Mouse (Mus musculus): Measurements from ENCODE around the gene Mrps14.

Mrps14 gene

GRCm38 (mm10) chr1:160227850-160228249, 32.8 kb downstream of the Mrps14 start:
- no peak for DNase-seq (ENCODE audit: low spot score)

DNA sequence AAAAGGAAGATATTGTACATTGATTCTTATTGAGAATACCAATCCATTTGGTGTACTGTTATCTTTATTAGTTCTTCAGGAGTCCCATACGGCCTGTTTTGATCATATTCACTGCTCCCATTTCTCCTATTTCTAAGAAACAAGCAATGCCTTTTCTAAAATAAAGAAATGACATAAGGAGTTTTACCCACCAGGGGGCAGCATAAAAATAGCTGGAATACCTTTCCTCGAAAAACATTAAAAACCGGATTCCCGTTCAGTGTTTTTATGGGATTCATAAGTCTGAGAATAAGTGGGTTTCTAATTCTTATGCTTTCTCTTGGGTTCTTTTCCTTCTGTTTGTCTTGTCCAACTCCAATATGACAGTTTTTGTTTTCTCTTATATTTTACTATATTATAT, 36.0 kb downstream of the Mrps14 start:
- no peak for DNase-seq (ENCODE audit: low spot score)

- DNase-seq (ENCODE audit: low spot score): no peak
These were observed 37.1 kb downstream of the Mrps14 start for GRCm38 (mm10) chr1:160232113-160232512.

DNA sequence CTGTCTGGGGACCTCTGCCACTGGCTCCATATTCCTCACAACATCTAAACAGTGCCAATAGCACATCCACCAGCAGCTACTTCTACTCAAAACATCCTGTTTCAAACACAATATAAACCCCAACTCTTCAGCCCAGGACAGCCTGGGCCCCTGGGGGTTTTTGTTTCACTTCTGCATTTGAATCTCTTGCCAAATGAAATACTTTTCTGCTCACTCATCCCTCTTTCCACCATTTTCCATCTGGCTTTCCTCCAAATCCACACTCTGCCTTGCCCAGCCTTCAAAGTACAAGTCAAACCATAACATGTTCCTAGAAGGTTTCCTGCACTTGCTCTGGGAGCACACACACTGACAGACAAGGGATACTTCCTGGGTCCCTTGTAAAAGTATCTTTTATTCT, 38.9 kb downstream of the Mrps14 start:
- DNase-seq (ENCODE audit: low spot score): no peak

GRCm38 (mm10) chr1:160237981-160238380, 43.0 kb downstream of the Mrps14 start:
- no peak for DNase-seq (ENCODE audit: low spot score)

DNA sequence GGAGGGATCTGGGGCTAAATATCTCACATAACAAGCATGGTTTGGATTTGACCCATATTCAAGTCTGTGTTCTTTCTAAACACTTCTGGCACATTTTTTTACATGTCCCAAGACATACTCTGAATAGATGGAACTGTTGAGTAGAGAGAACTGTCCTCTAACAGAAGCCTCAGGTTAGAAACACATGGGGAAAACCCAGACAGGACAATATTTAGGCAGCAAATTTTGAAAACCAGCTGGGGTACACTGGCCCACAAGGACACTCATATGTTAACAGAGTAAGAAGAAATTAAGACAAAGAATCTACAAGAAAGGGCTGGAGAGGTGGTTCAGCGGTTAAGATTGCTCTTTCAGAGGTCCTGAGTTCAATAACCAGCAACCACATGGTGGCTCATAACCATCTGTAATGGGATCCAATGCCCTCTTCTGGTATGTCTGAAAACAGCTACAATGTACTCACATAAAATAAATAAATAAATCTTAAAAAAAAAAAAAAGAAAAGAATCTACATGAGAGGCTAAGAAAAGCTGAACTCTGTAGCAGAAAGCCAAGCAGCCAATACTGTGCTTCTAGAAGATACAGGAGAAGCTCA, 43.9 kb downstream of the Mrps14 start:
- DNase-seq (ENCODE audit: low spot score): no peak

- no peak for DNase-seq (ENCODE audit: low spot score)
These were observed 45.1 kb downstream of the Mrps14 start for GRCm38 (mm10) chr1:160240091-160240490.

DNA sequence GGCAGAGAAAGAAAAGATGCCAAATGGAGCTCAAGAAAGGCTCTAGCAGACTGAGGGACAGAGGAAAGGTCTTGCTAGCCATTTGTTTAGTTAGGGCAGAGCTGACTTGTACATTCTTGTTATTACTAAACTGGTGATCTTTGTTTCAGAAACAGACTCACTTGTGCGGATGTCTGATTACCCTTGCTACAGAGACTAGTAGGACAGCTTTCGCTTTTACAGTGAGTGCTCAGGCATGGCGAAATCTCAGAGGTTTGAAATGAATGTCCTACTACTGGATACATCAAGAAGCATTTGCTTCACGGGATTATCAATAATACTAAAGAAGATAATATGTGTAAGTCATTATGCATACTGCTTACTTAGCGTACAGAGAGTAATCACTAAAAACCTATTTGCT, 49.7 kb downstream of the Mrps14 start:
- no peak for DNase-seq (ENCODE audit: low spot score)

GRCm38 (mm10) chr1:160245954-160246353, 50.9 kb downstream of the Mrps14 start:
- no peak for DNase-seq (ENCODE audit: low spot score)

GRCm38 (mm10) chr1:160246844-160247243, 51.8 kb downstream of the Mrps14 start:
- no peak for DNase-seq (ENCODE audit: low spot score)

- DNase-seq (ENCODE audit: low spot score): no peak
These were observed 52.5 kb downstream of the Mrps14 start for GRCm38 (mm10) chr1:160247473-160247872.

- no peak for DNase-seq (ENCODE audit: low spot score)
These were observed 54.8 kb downstream of the Mrps14 start for GRCm38 (mm10) chr1:160249786-160250185.

DNA sequence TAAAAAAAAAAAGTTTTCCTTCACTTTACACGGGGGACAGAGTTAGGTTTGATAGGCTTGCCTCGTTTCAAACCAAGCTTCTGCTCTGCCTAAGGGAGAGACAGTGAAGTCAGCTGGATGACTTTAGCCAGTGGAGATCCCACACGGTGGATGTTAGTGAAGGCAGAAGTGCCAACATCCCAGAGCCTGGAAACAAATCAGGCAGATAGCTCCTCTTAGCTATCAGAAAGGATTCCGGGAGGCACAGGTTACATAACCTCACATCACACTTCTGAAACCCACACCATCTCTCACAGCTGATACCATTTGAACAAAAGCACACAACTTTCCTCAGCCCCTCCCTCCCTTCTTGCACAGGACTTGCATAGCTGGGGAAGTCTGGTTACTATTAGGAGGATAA, 55.8 kb downstream of the Mrps14 start:
- no peak for DNase-seq (ENCODE audit: low spot score)

GRCm38 (mm10) chr1:160251388-160252007, 56.5 kb downstream of the Mrps14 start:
- no peak for DNase-seq (ENCODE audit: low spot score)

Measured in urinary bladder, postnatal 25 days (tissue).